Mouse (Mus musculus) hindbrain, postnatal 0 days (tissue): ENCODE data around the gene Degs1. TPM values are rescaled to one million over a fixed set of nuclear protein-coding genes. Genes with fewer than 3 reads are reported as not detected.

Experiments
- ATAC-seq: fragments of 200-750 bp; cut with Nextera tagmentation; 2 replicates; pipeline ENCODE4 v1.8.0; 2017; ENCODE audit warnings: mild to moderate bottlenecking, moderate TSS enrichment, moderate library complexity
- DNase-seq: peaks from one replicate; pipeline ENCODE4 v3.0.0-alpha.2; 2015; ENCODE audit warnings: low spot score
- H3K27ac ChIP-seq: fragments of 300-500 bp; sonication (generic); 2 replicates; pipeline ENCODE4 v1.5.1; 2014; ENCODE audit warnings: mild to moderate bottlenecking
- H3K27me3 ChIP-seq: fragments of 300-500 bp; sonication (generic); 2 replicates; pipeline ENCODE4 v1.6.1; 2014; ENCODE audit warnings: low read length, mixed read lengths; ENCODE audit not compliant: insufficient read depth
- H3K36me3 ChIP-seq: fragments of 300-500 bp; sonication (generic); 2 replicates; pipeline ENCODE4 v1.6.1; 2014; ENCODE audit warnings: low read length, mixed read lengths; ENCODE audit not compliant: insufficient read depth
- H3K4me1 ChIP-seq: fragments of 300-500 bp; sonication (generic); 2 replicates; pipeline ENCODE4 v1.6.1; 2014; ENCODE audit warnings: antibody characterized with exemption, low read length, mixed read lengths; ENCODE audit not compliant: insufficient read depth
- H3K4me2 ChIP-seq: fragments of 300-500 bp; sonication (generic); 2 replicates; pipeline ENCODE4 v1.6.1; 2014; ENCODE audit warnings: low read depth, mild to moderate bottlenecking, low read length, moderate library complexity, mixed read lengths
- H3K4me3 ChIP-seq: fragments of 300-500 bp; sonication (generic); 2 replicates; pipeline ENCODE4 v1.5.1; 2014; ENCODE audit warnings: low read length
- H3K9ac ChIP-seq: fragments of 300-500 bp; sonication (generic); replicated peaks from 2 replicates; pipeline ENCODE4 v1.6.1; 2014; ENCODE audit warnings: mild to moderate bottlenecking, low read length, moderate library complexity, mixed read lengths
- H3K9me3 ChIP-seq: fragments of 300-500 bp; sonication (generic); 2 replicates; pipeline ENCODE4 v1.6.1; 2016; ENCODE audit warnings: low read length, mixed read lengths
- CTCF ChIP-seq: IDR thresholded peaks from 2 replicates; pipeline ENCODE4 v1.5.1; 2016; ENCODE audit warnings: antibody characterized with exemption, control low read depth, low read depth
- WGBS: fragments of 180-500 bp; shearing (Covaris S2); extraction: QIAGEN DNeasy Blood & Tissue Kit; methylation state at CpG from one replicate; pipeline ENCODE4 v1.1.7; 2014; 5-methylcytosine and 5-hydroxymethylcytosine counted together
- polyA plus RNA-seq: library from polyadenylated mRNA; unstranded; fragments of >200 nt; fragmentation: Nextera tagmentation; extraction: Ambion mirVana; gene quantifications from 2 replicates; pipeline ENCODE4 v1.2.1, GENCODE M21; 2015
- total RNA-seq: library from RNA; depleted of rRNA; stranded (reverse); fragments of >200 nt; gene quantifications from 2 replicates; pipeline ENCODE4 v1.2.3, GENCODE M21; 2014

The Degs1 gene
- total and polyA plus RNA-seq, 2 experiments from 2014 or later = 101 to 135 TPM

- H3K4me2 ChIP-seq = no peak overlapping the region
- no peak for ATAC-seq
- no peak for DNase-seq
- H3K36me3 ChIP-seq = peaks cover 6% of the 10 kb centered on the region; the same call in 1 of the 2 replicates
- no peak overlapping the region for H3K9ac ChIP-seq
- no peaks in the 10 kb centered on the region for H3K9me3 ChIP-seq
- H3K27me3 ChIP-seq = no peaks in the 10 kb centered on the region
- TF ChIP-seq CTCF = no peak
- H3K4me3 ChIP-seq = no peak overlapping the region
- no peaks in the 10 kb centered on the region for H3K4me1 ChIP-seq
- H3K27ac ChIP-seq = no peak overlapping the region
- WGBS = 83% methylated on average over 5 of the region's 5 CpGs
Observed at GRCm38 (mm10) chr1:182271130-182271529, 11.5 kb downstream of the Degs1 start.

GRCm38 (mm10) chr1:182268317-182268716, 14.3 kb downstream of the Degs1 start:
- DNase-seq = no peak

GRCm38 (mm10) chr1:182266028-182266525, 16.5 kb downstream of the Degs1 start:
- 91% methylated on average over 11 of the region's 11 CpGs for WGBS
- Histone ChIP-seq H3K9ac (no peak overlapping the region), H3K9me3 (no peaks in the 10 kb centered on the region), H3K4me3 (no peak overlapping the region), H3K4me1 (no peaks in the 10 kb centered on the region), H3K4me2 (no peak overlapping the region), H3K36me3 (no peaks in the 10 kb centered on the region), H3K27ac (no peak overlapping the region), H3K27me3 (no peaks in the 10 kb centered on the region)
- DNase-seq (no peak), ATAC-seq (no peak)
- no peak for TF ChIP-seq CTCF

More at GRCm38 (mm10) chr1:182268317-182268716, 14.3 kb downstream of the Degs1 start:
- no peaks in the 10 kb centered on the region for H3K36me3 ChIP-seq
- H3K27me3 ChIP-seq = no peaks in the 10 kb centered on the region
- no peak overlapping the region for H3K27ac ChIP-seq
- H3K4me2 ChIP-seq = no peak overlapping the region
- ATAC-seq = no peak
- no peaks in the 10 kb centered on the region for H3K9me3 ChIP-seq
- H3K9ac ChIP-seq = no peak overlapping the region
- TF ChIP-seq CTCF = no peak
- H3K4me1 ChIP-seq = no peaks in the 10 kb centered on the region
- no peak overlapping the region for H3K4me3 ChIP-seq
- 38% methylated on average over 4 of the region's 4 CpGs for WGBS

- TF ChIP-seq CTCF = no peak
- no peak overlapping the region for H3K27ac ChIP-seq
- no peak overlapping the region for H3K4me2 ChIP-seq
- no peaks in the 10 kb centered on the region for H3K36me3 ChIP-seq
- H3K4me3 ChIP-seq = no peak overlapping the region
- no peaks in the 10 kb centered on the region for H3K27me3 ChIP-seq
- no peaks in the 10 kb centered on the region for H3K9me3 ChIP-seq
- H3K9ac ChIP-seq = no peak overlapping the region
- no peak for ATAC-seq
- 88% methylated on average over 11 of the region's 11 CpGs for WGBS
- H3K4me1 ChIP-seq = no peaks in the 10 kb centered on the region
- no peak for DNase-seq
Observed at GRCm38 (mm10) chr1:182256041-182256680, 26.4 kb downstream of the Degs1 start.

- no peak overlapping the region for H3K27ac ChIP-seq
- H3K36me3 ChIP-seq = no peaks in the 10 kb centered on the region
- no peak overlapping the region for H3K4me2 ChIP-seq
- WGBS = 87% methylated on average over 11 of the region's 11 CpGs
- TF ChIP-seq CTCF = no peak
- H3K27me3 ChIP-seq = no peaks in the 10 kb centered on the region
- no peak overlapping the region for H3K4me3 ChIP-seq
- DNase-seq = no peak
- no peak overlapping the region for H3K9ac ChIP-seq
- no peak for ATAC-seq
- no peaks in the 10 kb centered on the region for H3K9me3 ChIP-seq
- H3K4me1 ChIP-seq = no peaks in the 10 kb centered on the region
Observed at GRCm38 (mm10) chr1:182255031-182255430, 27.6 kb downstream of the Degs1 start.

GRCm38 (mm10) chr1:182254618-182255017, 28.0 kb downstream of the Degs1 start:
- ATAC-seq = no peak
- no peak overlapping the region for H3K9ac ChIP-seq
- H3K4me1 ChIP-seq = no peaks in the 10 kb centered on the region
- no peak overlapping the region for H3K4me2 ChIP-seq
- H3K27me3 ChIP-seq = no peaks in the 10 kb centered on the region
- no peak overlapping the region for H3K27ac ChIP-seq
- no peaks in the 10 kb centered on the region for H3K36me3 ChIP-seq
- H3K4me3 ChIP-seq = no peak overlapping the region
- H3K9me3 ChIP-seq = no peaks in the 10 kb centered on the region
- no peak for DNase-seq
- WGBS = 92% methylated on average over 8 of the region's 8 CpGs
- no peak for TF ChIP-seq CTCF
